Mouse (Mus musculus) liver, embryonic 13.5 days (tissue): ENCODE results near the gene Rplp2. TPM values are rescaled to one million over a fixed set of nuclear protein-coding genes. Genes with fewer than 3 reads are reported as not detected.

Experiments
- ATAC-seq: fragments of 200-750 bp; cut with Nextera tagmentation; 2 replicates; pipeline ENCODE4 v1.8.0; 2017; ENCODE audit warnings: low read depth, mild to moderate bottlenecking, moderate number of reproducible peaks, moderate library complexity
- DNase-seq: peaks from one replicate; pipeline ENCODE4 v3.0.0; 2022
- H3K27ac ChIP-seq: fragments of 300-500 bp; sonication (generic); 2 replicates; pipeline ENCODE4 v1.5.1; 2015; ENCODE audit warnings: moderate library complexity, mild to moderate bottlenecking, inconsistent platforms
- H3K27me3 ChIP-seq: fragments of 300-500 bp; sonication (generic); 2 replicates; pipeline ENCODE4 v1.6.1; 2015; ENCODE audit warnings: mild to moderate bottlenecking, inconsistent platforms
- H3K36me3 ChIP-seq: fragments of 300-500 bp; sonication (generic); 2 replicates; pipeline ENCODE4 v1.6.1; 2015; ENCODE audit warnings: mild to moderate bottlenecking, inconsistent platforms
- H3K4me1 ChIP-seq: fragments of 300-500 bp; sonication (generic); replicated peaks from 2 replicates; pipeline ENCODE4 v1.6.1; 2015; ENCODE audit warnings: inconsistent platforms
- H3K4me2 ChIP-seq: fragments of 300-500 bp; sonication (generic); 2 replicates; pipeline ENCODE4 v1.6.1; 2015; ENCODE audit warnings: inconsistent platforms, mild to moderate bottlenecking, moderate library complexity
- H3K4me3 ChIP-seq: fragments of 300-500 bp; sonication (generic); replicated peaks from 2 replicates; pipeline ENCODE4 v1.5.1; 2015; ENCODE audit warnings: mild to moderate bottlenecking, inconsistent platforms
- H3K9ac ChIP-seq: fragments of 300-500 bp; sonication (generic); 2 replicates; pipeline ENCODE4 v1.6.1; 2015; ENCODE audit warnings: mild to moderate bottlenecking, inconsistent platforms
- H3K9me3 ChIP-seq: fragments of 300-500 bp; sonication (generic); replicated peaks from 2 replicates; pipeline ENCODE4 v1.6.1; 2016; ENCODE audit warnings: inconsistent platforms
- WGBS: fragments of 180-500 bp; shearing (Covaris S2); methylation state at CpG from one replicate; pipeline ENCODE4 v1.1.7; 2015; ENCODE audit not compliant: insufficient replicate concordance; 5-methylcytosine and 5-hydroxymethylcytosine counted together
- polyA plus RNA-seq: library from polyadenylated mRNA; unstranded; fragments of >200 nt; fragmentation: Nextera tagmentation; extraction: Ambion mirVana; gene quantifications from 2 replicates; pipeline ENCODE4 v1.2.1, GENCODE M21; 2015

Gene Rplp2
- polyA plus RNA-seq, 1 experiment from 2014 or later: 1,240 TPM

DNA sequence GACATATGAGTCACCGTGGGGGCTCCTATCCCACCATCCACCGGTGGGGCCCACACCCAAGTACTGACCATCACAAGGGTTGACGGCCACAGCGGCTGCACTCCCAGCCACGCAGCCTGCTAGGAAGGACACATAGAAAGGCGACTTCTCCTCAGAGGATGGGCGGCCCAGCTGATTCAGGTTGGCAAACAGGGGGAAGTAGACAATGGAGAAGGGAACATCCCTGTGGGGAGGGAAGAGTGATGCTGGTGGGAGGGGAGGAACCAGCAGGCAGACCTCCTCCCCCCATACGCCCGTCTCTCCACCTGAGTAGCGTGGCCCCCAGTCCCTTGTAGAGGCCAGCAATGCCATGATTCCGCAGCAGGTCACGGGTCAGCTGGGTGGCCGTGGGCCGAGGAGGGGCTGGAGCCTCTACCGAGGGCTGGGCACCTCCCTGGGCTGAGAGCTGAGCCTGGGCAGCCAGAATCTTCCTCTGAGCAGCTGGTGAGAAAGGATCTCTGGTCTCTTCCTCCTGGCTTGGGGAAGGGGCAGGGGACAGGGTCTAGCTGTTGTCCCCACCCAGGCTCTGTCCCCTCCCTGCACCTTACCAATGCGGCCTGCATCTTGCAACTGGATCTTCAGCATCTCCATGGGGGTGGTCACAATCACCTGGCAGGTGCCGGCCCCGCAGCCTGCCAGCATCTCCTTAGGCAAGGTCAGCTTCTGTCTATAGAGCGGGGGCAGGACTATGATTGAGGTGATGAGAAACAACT is 15.6 kb upstream of the Rplp2 start:
- no peaks in the 10 kb centered on the region for H3K9me3 ChIP-seq
- H3K4me3 ChIP-seq: no peak overlapping the region
- ATAC-seq: no peak
- H3K4me2 ChIP-seq: no peak overlapping the region
- H3K9ac ChIP-seq: no peak overlapping the region
- H3K36me3 ChIP-seq: peaks cover 40% of the 10 kb centered on the region
- no peak for DNase-seq
- 82% methylated on average over 19 of the region's 19 CpGs for WGBS
- no peak overlapping the region for H3K27ac ChIP-seq
- no peaks in the 10 kb centered on the region; the same call in 1 of the 2 replicates for H3K27me3 ChIP-seq
- H3K4me1 ChIP-seq: peaks cover 73% of the 10 kb centered on the region

- DNase-seq: no peak
These were observed 15.0 kb upstream of the Rplp2 start for GRCm38 (mm10) chr7:141432186-141432611.

GRCm38 (mm10) chr7:141432741-141433516 is 14.2 kb upstream of the Rplp2 start:
- 77% methylated on average over 6 of the region's 6 CpGs for WGBS
- no peak for DNase-seq
- no peak overlapping the region for H3K27ac ChIP-seq
- no peak overlapping the region for H3K4me2 ChIP-seq
- peaks cover 75% of the 10 kb centered on the region for H3K4me1 ChIP-seq
- no peak for ATAC-seq
- no peaks in the 10 kb centered on the region for H3K9me3 ChIP-seq
- H3K27me3 ChIP-seq: no peaks in the 10 kb centered on the region
- H3K4me3 ChIP-seq: no peak overlapping the region
- H3K36me3 ChIP-seq: peaks cover 43% of the 10 kb centered on the region
- no peak overlapping the region for H3K9ac ChIP-seq

More at GRCm38 (mm10) chr7:141432186-141432611, 15.0 kb upstream of the Rplp2 start:
- Histone ChIP-seq H3K27me3 (no peaks in the 10 kb centered on the region; the same call in 1 of the 2 replicates), H3K4me2 (no peak overlapping the region), H3K4me1 (peaks cover 73% of the 10 kb centered on the region), H3K4me3 (no peak overlapping the region), H3K9me3 (no peaks in the 10 kb centered on the region), H3K9ac (no peak overlapping the region), H3K36me3 (peaks cover 40% of the 10 kb centered on the region), H3K27ac (no peak overlapping the region)
- whole genome bisulfite sequencing: 69% methylated on average over 8 of the region's 8 CpGs
- ATAC-seq: no peak

- WGBS: 77% methylated on average over 15 of the region's 15 CpGs
- no peak overlapping the region for H3K27ac ChIP-seq
- peak overlapping the region; percentile 71 for H3K4me3 ChIP-seq
- no peak for ATAC-seq
- no peak for DNase-seq
- no peak overlapping the region for H3K9ac ChIP-seq
- H3K9me3 ChIP-seq: no peaks in the 10 kb centered on the region
- peak overlapping the region; percentile 93 for H3K4me2 ChIP-seq
- no peaks in the 10 kb centered on the region for H3K27me3 ChIP-seq
- peaks cover 81% of the 10 kb centered on the region for H3K4me1 ChIP-seq
- H3K36me3 ChIP-seq: peaks cover 51% of the 10 kb centered on the region
These were observed 13.4 kb upstream of the Rplp2 start for GRCm38 (mm10) chr7:141433517-141434400.

DNA sequence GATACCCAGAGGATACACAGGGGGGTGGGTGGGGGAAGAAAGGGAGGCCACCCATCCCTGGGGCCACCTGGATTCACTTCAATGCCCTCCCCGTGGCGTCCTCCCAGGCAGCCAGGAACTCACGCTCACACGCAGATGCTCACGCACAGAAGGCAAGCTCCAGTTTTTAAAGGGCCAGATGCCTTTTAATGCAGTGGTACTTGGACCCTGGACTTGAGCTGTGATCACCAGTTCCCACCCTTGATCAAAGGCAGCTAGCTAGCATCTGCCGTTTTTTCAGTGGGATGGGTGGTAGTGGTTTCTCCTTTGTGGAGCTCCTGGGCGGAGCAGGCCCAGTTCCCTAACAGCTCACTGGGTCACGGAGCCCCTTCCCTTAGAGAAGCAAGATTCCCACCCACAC is 12.7 kb upstream of the Rplp2 start:
- Histone ChIP-seq H3K4me1 (peaks cover 78% of the 10 kb centered on the region), H3K9ac (peak overlapping the region; percentile 60), H3K27me3 (no peaks in the 10 kb centered on the region), H3K9me3 (no peaks in the 10 kb centered on the region), H3K36me3 (peaks cover 58% of the 10 kb centered on the region), H3K27ac (peak overlapping the region; percentile 40), H3K4me3 (peak overlapping the region; percentile 71), H3K4me2 (peak overlapping the region; percentile 93)
- no peak for ATAC-seq
- no peak for DNase-seq
- WGBS: 33% methylated on average over 8 of the region's 8 CpGs

DNA sequence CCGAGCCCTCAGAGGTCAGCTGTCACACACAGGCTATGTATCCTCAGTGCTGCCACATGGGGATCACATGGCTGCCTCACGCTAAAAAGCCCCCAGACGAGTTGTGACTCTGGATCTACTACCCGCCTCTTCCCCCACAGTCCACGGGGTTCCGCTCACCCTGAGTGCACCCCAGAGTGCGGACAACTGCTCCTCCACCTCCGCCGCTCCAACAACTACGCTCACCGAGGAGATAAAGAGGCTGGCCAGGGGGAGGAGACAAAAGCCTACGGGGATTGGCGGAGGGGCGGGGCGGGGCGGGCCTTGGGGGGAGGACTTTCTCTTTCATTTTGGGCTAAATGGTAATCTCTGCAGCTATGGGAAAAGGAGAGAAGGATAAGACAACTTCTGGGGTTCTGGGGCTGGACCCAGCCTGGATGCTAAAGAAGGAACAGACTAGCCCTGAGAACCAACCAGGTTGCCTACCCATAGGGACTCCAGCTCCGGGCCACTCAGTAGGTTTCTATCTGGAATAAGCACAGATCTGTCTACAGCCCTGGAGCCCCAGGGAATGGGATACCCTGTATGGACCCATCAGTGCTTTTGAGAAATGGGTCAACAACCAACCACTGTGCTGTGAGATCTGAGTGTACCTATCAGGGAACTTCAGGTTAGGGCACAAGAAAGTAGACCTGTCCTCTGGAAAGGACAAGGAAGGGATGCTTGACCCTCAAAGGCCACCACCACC is 11.9 kb upstream of the Rplp2 start:
- peaks cover 64% of the 10 kb centered on the region for H3K36me3 ChIP-seq
- H3K27me3 ChIP-seq: no peaks in the 10 kb centered on the region
- 5% methylated on average over 17 of the region's 17 CpGs for WGBS
- ATAC-seq: peak; percentile 71
- peak overlapping the region; percentile 71 for H3K4me3 ChIP-seq
- no peaks in the 10 kb centered on the region for H3K9me3 ChIP-seq
- peak overlapping the region; percentile 75 for H3K27ac ChIP-seq
- DNase-seq: peak; percentile 78
- peaks cover 74% of the 10 kb centered on the region for H3K4me1 ChIP-seq
- H3K9ac ChIP-seq: peak overlapping the region; percentile 60
- H3K4me2 ChIP-seq: peak overlapping the region; percentile 93

- no peak for DNase-seq
- H3K27me3 ChIP-seq: no peaks in the 10 kb centered on the region
- peaks cover 64% of the 10 kb centered on the region for H3K36me3 ChIP-seq
- peak overlapping the region; percentile 71 for H3K4me3 ChIP-seq
- H3K9ac ChIP-seq: peak overlapping the region; percentile 83
- WGBS: 64% methylated on average over 9 of the region's 9 CpGs
- no peak for ATAC-seq
- peak overlapping the region; percentile 93 for H3K4me2 ChIP-seq
- H3K9me3 ChIP-seq: no peaks in the 10 kb centered on the region
- peak overlapping the region; percentile 75 for H3K27ac ChIP-seq
- peaks cover 76% of the 10 kb centered on the region for H3K4me1 ChIP-seq
These were observed 11.2 kb upstream of the Rplp2 start for GRCm38 (mm10) chr7:141435856-141436522.

- peak overlapping the region; percentile 93 for H3K4me2 ChIP-seq
- H3K9ac ChIP-seq: peak overlapping the region; percentile 83
- DNase-seq (no peak), ATAC-seq (no peak)
- no peaks in the 10 kb centered on the region for H3K9me3 ChIP-seq
- peak overlapping the region; percentile 71 for H3K4me3 ChIP-seq
- H3K36me3 ChIP-seq: peaks cover 64% of the 10 kb centered on the region
- no peaks in the 10 kb centered on the region for H3K27me3 ChIP-seq
- peak overlapping the region; percentile 75 for H3K27ac ChIP-seq
- 43% methylated on average over 2 of the region's 2 CpGs for WGBS
- peaks cover 81% of the 10 kb centered on the region for H3K4me1 ChIP-seq
These were observed 10.7 kb upstream of the Rplp2 start for GRCm38 (mm10) chr7:141436523-141436892.

DNA sequence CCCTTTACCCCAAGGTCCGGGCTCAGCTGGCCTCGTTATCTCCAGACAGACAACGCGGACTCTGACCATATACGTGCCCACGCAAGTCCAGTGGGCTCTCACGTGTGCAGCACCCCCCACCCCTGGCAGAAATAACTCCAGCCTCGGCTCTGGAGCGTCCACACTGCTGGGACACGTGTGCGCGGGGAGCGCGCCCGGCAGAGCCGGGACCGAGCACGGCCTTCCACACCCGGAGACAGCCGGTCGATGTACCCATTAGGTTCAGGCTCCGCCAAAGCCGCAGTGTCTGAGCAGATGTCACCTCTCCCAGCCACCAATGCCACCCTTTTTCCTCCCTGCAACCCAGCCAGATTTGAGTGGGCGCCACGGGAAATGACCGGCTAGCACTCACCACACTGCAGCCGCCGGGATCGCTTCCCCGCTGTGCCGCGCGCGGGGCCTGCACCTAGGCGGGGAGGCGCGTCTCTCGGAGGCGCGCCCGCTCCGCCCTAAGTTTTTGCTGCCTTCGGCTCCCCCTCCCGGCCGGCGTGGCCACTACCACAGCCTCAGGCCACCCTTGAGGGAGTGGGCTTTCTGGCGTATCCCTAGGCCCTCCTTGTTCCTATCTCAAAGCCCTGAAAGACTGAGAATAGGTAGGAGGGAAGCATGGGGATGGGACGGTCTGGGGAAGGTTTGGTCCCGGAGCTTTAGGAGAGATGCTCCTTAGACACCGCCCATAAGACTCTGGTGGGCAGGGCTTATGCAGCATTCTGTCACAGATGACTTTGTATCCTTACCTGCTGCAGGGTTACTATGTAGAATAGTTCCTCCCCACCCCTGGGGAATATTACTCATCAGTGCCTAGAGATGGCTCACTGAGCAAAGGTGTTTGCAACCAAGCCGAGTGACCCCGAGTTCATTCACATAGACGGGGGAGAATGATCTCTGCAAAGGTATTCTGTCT is 9.7 kb upstream of the Rplp2 start, which contains the start of gene Slc25a22:
Gene Slc25a22 (minus strand): TSS at position 715 of the 943 bp plus-strand sequence.
- Histone ChIP-seq H3K9me3 (no peaks in the 10 kb centered on the region), H3K9ac (peak within 1 kb of the TSS; percentile 83), H3K27me3 (no peaks in the 10 kb centered on the region), H3K27ac (peak within 1 kb of the TSS; percentile 75), H3K4me2 (peak within 1 kb of the TSS; percentile 93), H3K4me3 (peak within 1 kb of the TSS; percentile 71), H3K36me3 (peaks cover 64% of the 10 kb centered on the region), H3K4me1 (peaks cover 84% of the 10 kb centered on the region)
- WGBS: 6% methylated on average over 53 of the region's 53 CpGs
- DNase-seq (peak; percentile 69), ATAC-seq (peak; percentile 78)
